ENCODE assay signal across 16 mouse cellular contexts in the genomic region with DNA sequence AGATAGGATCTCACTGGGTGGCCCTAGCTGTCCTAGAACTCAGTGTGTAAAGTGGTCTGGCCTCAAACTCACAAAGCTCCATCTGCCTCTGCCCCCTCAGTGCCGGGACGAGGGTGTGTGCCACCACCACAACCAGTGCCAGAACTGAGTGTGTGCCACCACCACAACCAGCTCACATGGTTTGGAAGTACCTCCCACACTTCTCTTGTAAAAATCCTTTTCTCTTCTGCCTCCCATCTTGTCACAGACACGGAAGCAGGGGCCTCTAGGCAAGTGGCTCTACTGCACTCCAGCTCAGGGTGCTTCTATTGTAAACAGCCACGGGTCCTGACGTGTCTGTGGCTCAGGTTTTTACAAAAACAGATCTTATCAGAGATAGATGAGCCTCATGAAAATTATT.
"Had no signal": no experiment of that assay in that cellular context is flagged by ENCODE, and none has a peak within 500 bp of the region (broad histone marks: within the 10 kb centered on the region; RNA-seq: fewer than 3 reads in every experiment).

No protein-coding gene starts in this region.

- H3K4me3 ChIP-seq: neural tube, embryonic 12.5 days; neural tube, embryonic 13.5 days; neural tube, embryonic 15.5 days; stomach, embryonic 15.5 days had no signal

- H3K9me3 ChIP-seq: neural tube, embryonic 12.5 days; neural tube, embryonic 13.5 days; neural tube, embryonic 15.5 days; stomach, embryonic 15.5 days had no signal

- H3K9ac ChIP-seq: neural tube, embryonic 12.5 days; neural tube, embryonic 13.5 days; neural tube, embryonic 15.5 days; stomach, embryonic 15.5 days had no signal

- H3K27ac ChIP-seq: neural tube, embryonic 12.5 days; neural tube, embryonic 13.5 days; neural tube, embryonic 15.5 days; stomach, embryonic 15.5 days; stomach, postnatal 0 days had no signal

- H3K36me3 ChIP-seq: neural tube, embryonic 12.5 days; neural tube, embryonic 13.5 days; neural tube, embryonic 15.5 days; stomach, embryonic 15.5 days had no signal

- H3K4me2 ChIP-seq: neural tube, embryonic 12.5 days; neural tube, embryonic 13.5 days; neural tube, embryonic 15.5 days; stomach, embryonic 15.5 days had no signal

- H3K4me1 ChIP-seq: neural tube, embryonic 12.5 days; neural tube, embryonic 13.5 days; neural tube, embryonic 15.5 days; stomach, embryonic 15.5 days had no signal

- DNase-seq: right cerebral cortex, adult 18-20 months; right cerebral cortex, postnatal 14 days; right cerebral cortex, postnatal 25 days; right cerebral cortex, postnatal 4 days; spleen, adult 18-20 months; thymus, adult 18-20 months; thymus, adult 2 months; thymus, postnatal 14 days; thymus, postnatal 25 days; thymus, postnatal 36 days; thymus, postnatal 4 days had no signal

- H3K27me3 ChIP-seq: neural tube, embryonic 12.5 days; neural tube, embryonic 13.5 days; neural tube, embryonic 15.5 days; stomach, embryonic 15.5 days had no signal
